Mouse (Mus musculus) forebrain, embryonic 11.5 days (tissue): ENCODE data around the gene Gorasp1. TPM values are rescaled to one million over a fixed set of nuclear protein-coding genes. Genes with fewer than 3 reads are reported as not detected.

ENCODE experiments used
- ATAC-seq: fragments of 200-750 bp; cut with Nextera tagmentation; replicated peaks from 2 replicates; pipeline ENCODE4 v1.8.0; 2017; ENCODE audit warnings: moderate TSS enrichment; ENCODE audit not compliant: low FRiP score
- DNase-seq: peaks from one replicate; pipeline ENCODE4 v3.0.0-alpha.2; 2017; ENCODE audit warnings: low spot score
- H3K27ac ChIP-seq: fragments of 300-500 bp; sonication (generic); 2 replicates; pipeline ENCODE4 v1.5.1; 2014; ENCODE audit warnings: low read depth, low read length
- H3K27me3 ChIP-seq: fragments of 300-500 bp; sonication (generic); 2 replicates; pipeline ENCODE4 v1.6.1; 2014; ENCODE audit warnings: mild to moderate bottlenecking, low read length, mixed read lengths; ENCODE audit not compliant: control insufficient read depth, insufficient read depth
- H3K36me3 ChIP-seq: fragments of 300-500 bp; sonication (generic); 2 replicates; pipeline ENCODE4 v1.6.1; 2014; ENCODE audit warnings: mild to moderate bottlenecking, low read length, moderate library complexity, mixed read lengths; ENCODE audit not compliant: control insufficient read depth, insufficient read depth
- H3K4me1 ChIP-seq: fragments of 300-500 bp; sonication (generic); replicated peaks from 2 replicates; pipeline ENCODE4 v1.6.1; 2014; ENCODE audit warnings: low read length, mixed read lengths; ENCODE audit not compliant: control insufficient read depth, insufficient read depth
- H3K4me2 ChIP-seq: fragments of 300-500 bp; sonication (generic); 2 replicates; pipeline ENCODE4 v1.6.1; 2014; ENCODE audit warnings: low read depth, mild to moderate bottlenecking, low read length, moderate library complexity, mixed read lengths; ENCODE audit not compliant: severe bottlenecking
- H3K4me3 ChIP-seq: fragments of 300-500 bp; sonication (generic); 2 replicates; pipeline ENCODE4 v1.5.1; 2014; ENCODE audit warnings: low read depth, low read length
- H3K9ac ChIP-seq: fragments of 300-500 bp; sonication (generic); 2 replicates; pipeline ENCODE4 v1.6.1; 2014; ENCODE audit warnings: low read length
- H3K9me3 ChIP-seq: fragments of 300-500 bp; sonication (generic); 2 replicates; pipeline ENCODE4 v1.6.1; 2016; ENCODE audit warnings: low read length, mixed read lengths; ENCODE audit not compliant: control insufficient read depth
- WGBS: fragments of 180-500 bp; shearing (Covaris S2); extraction: QIAGEN DNeasy Blood & Tissue Kit; methylation state at CpG from one replicate; pipeline ENCODE4 v1.1.7; 2014; 5-methylcytosine and 5-hydroxymethylcytosine counted together
- polyA plus RNA-seq: library from polyadenylated mRNA; unstranded; fragments of >200 nt; fragmentation: Nextera tagmentation; extraction: Ambion mirVana; gene quantifications from 2 replicates; pipeline ENCODE4 v1.2.1, GENCODE M21; 2014

Gene Gorasp1
- polyA plus RNA-seq, 1 experiment from 2014 or later: 19.3 TPM

GRCm38 (mm10) chr9:119887144-119887901 lies 50.0 kb downstream of the Gorasp1 start:
- no peak overlapping the region for H3K27ac ChIP-seq
- WGBS: 85% methylated on average over 4 of the region's 4 CpGs
- no peak overlapping the region for H3K9ac ChIP-seq
- H3K9me3 ChIP-seq: no peaks in the 10 kb centered on the region
- DNase-seq (peak; percentile 25), ATAC-seq (no peak)
- peaks cover 15% of the 10 kb centered on the region for H3K4me1 ChIP-seq
- H3K4me3 ChIP-seq: no peak overlapping the region
- no peaks in the 10 kb centered on the region for H3K27me3 ChIP-seq
- no peaks in the 10 kb centered on the region for H3K36me3 ChIP-seq
- H3K4me2 ChIP-seq: no peak overlapping the region

Other genes with a start within 250 kb of the Gorasp1 start
- gene Scn10a, start 218.2 kb downstream of the Gorasp1 start, polyA plus RNA-seq: 0.04 TPM in 1 of 2 replicates, not detected in the other
- 1.1 and 1.5 TPM in 2 replicates for gene Scn11a, start 112.1 kb downstream of the Gorasp1 start, polyA plus RNA-seq
- gene Wdr48, start 42.7 kb downstream of the Gorasp1 start, polyA plus RNA-seq: 60.7 and 67.0 TPM in 2 replicates
- gene Ttc21a, start within 50 bp of the Gorasp1 start, polyA plus RNA-seq: 0.11 and 0.33 TPM in 2 replicates
- 1.5 and 1.6 TPM in 2 replicates for gene Csrnp1, start 47.1 kb upstream of the Gorasp1 start, polyA plus RNA-seq
- gene Xirp1, start 86.0 kb upstream of the Gorasp1 start, polyA plus RNA-seq: not detected in 2 replicates
- gene Cx3cr1, start 132.3 kb upstream of the Gorasp1 start, polyA plus RNA-seq: 3.7 and 3.9 TPM in 2 replicates
- gene Ccr8, start 154.5 kb upstream of the Gorasp1 start, polyA plus RNA-seq: not detected in 2 replicates
- 33.7 and 38.1 TPM in 2 replicates for gene Slc25a38, start 172.8 kb upstream of the Gorasp1 start, polyA plus RNA-seq
- 1,443 and 1,598 TPM in 2 replicates for gene Rpsa, start 190.1 kb upstream of the Gorasp1 start, polyA plus RNA-seq
- 1.9 and 3.2 TPM in 2 replicates for gene Mobp, start 212.1 kb upstream of the Gorasp1 start, polyA plus RNA-seq